Mouse (Mus musculus): ENCODE results near the gene Smchd1. TPM values are rescaled to one million over a fixed set of nuclear protein-coding genes. Genes with fewer than 3 reads are reported as not detected.

Smchd1 gene
- polyA plus RNA-seq, 1 experiment from 2014 or later = 74.4 TPM

DNA sequence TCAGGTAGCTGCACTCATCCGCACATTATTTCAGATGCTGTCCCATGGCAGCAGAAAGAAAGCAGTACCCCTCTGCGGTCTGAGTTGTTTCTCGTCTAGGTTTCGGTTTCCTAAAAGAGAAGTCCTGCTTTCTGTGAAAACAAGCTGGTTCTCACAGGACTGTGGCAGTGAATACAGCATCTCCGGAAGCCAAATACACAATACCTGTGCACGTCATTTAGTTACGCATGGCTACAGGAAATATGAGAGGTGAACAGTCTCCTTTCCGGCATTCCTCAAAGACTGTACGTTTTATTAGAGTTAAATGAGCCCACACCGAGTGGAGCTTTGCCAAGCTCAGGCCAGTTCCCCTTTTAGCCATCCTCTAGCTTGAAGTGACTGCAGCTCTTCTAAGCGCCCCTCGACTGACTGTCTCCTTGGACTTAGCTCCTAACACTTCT lies 10.7 kb upstream of the Smchd1 start:
- ATAC-seq (ENCODE audit: low read depth) (peak; percentile 62), DNase-seq (ENCODE audit: low spot score) (peak; percentile 25)
- 43% methylated on average over 12 of the region's 12 CpGs for WGBS
- peak overlapping the region; percentile 57 for H3K27ac ChIP-seq (replicated peaks; ENCODE audit: low read depth, low read length)
- peaks cover 7% of the 10 kb centered on the region; the same call in 1 of the 2 replicates for H3K4me1 ChIP-seq (ENCODE audit: control insufficient read depth, insufficient read depth, low read length)
- no peaks in the 10 kb centered on the region for H3K9me3 ChIP-seq (ENCODE audit: control insufficient read depth, low read length)
- H3K4me3 ChIP-seq (ENCODE audit: low read depth, low read length) = peak overlapping the region; percentile 0; the same call in 1 of the 2 replicates
- no peaks in the 10 kb centered on the region for H3K36me3 ChIP-seq (ENCODE audit: control insufficient read depth, insufficient read depth, low read length)
- H3K4me2 ChIP-seq (ENCODE audit: low read depth, low read length) = peak overlapping the region; percentile 29
- no peaks in the 10 kb centered on the region for H3K27me3 ChIP-seq (replicated peaks; ENCODE audit: control insufficient read depth, insufficient read depth, low read length)
- peak overlapping the region; percentile 1; the same call in 1 of the 2 replicates for H3K9ac ChIP-seq (ENCODE audit: low read depth, low read length)

GRCm38 (mm10) chr17:71484711-71485110 lies 9.6 kb upstream of the Smchd1 start:
- H3K4me1 ChIP-seq (ENCODE audit: control insufficient read depth, insufficient read depth, low read length) = peaks cover 7% of the 10 kb centered on the region; the same call in 1 of the 2 replicates
- no peak overlapping the region for H3K27ac ChIP-seq (replicated peaks; ENCODE audit: low read depth, low read length)
- WGBS = 88% methylated on average over 5 of the region's 5 CpGs
- H3K36me3 ChIP-seq (ENCODE audit: control insufficient read depth, insufficient read depth, low read length) = no peaks in the 10 kb centered on the region
- ATAC-seq (ENCODE audit: low read depth) = no peak
- no peak overlapping the region for H3K9ac ChIP-seq (ENCODE audit: low read depth, low read length)
- no peaks in the 10 kb centered on the region for H3K27me3 ChIP-seq (replicated peaks; ENCODE audit: control insufficient read depth, insufficient read depth, low read length)
- no peak overlapping the region for H3K4me3 ChIP-seq (ENCODE audit: low read depth, low read length)
- DNase-seq (ENCODE audit: low spot score) = no peak
- H3K4me2 ChIP-seq (ENCODE audit: low read depth, low read length) = no peak overlapping the region
- H3K9me3 ChIP-seq (ENCODE audit: control insufficient read depth, low read length) = no peaks in the 10 kb centered on the region

DNA sequence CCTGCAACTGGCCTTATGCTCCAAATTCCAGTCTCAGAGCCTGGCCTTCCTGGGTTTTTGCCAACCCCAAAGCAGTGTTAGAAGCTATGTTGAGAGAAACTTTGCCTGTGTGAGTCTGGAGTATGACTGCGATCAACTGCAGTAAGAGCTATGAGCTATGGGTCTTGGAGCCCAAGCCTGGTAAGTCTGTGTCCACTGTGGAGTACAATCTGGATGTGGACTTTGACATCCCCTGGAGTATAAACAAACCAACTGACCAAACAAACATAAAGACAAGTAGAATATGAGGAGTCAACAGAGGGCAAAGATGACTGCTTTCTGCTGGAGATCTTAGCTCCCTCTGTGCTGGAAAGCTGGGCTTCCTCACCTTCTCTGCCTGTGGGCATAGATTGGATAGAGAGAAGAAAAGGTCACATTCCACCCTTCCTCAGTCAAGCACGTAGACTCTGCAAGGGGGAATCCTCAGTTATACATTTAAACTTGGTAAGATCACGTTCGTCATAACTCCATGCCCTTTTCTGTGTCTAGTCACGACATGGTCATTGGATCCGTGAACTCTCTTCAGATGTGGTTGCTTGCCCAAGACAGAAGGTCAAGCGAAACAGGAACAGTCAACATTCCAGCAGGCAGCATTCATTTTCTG lies 8.4 kb upstream of the Smchd1 start:
- no peaks in the 10 kb centered on the region for H3K36me3 ChIP-seq (ENCODE audit: control insufficient read depth, insufficient read depth, low read length)
- peaks cover 7% of the 10 kb centered on the region; the same call in 1 of the 2 replicates for H3K4me1 ChIP-seq (ENCODE audit: control insufficient read depth, insufficient read depth, low read length)
- no peaks in the 10 kb centered on the region for H3K9me3 ChIP-seq (ENCODE audit: control insufficient read depth, low read length)
- no peak for DNase-seq (ENCODE audit: low spot score)
- no peak overlapping the region for H3K4me2 ChIP-seq (ENCODE audit: low read depth, low read length)
- no peak overlapping the region for H3K27ac ChIP-seq (replicated peaks; ENCODE audit: low read depth, low read length)
- H3K9ac ChIP-seq (ENCODE audit: low read depth, low read length) = no peak overlapping the region
- no peak overlapping the region for H3K4me3 ChIP-seq (ENCODE audit: low read depth, low read length)
- 84% methylated on average over 7 of the region's 7 CpGs for WGBS
- ATAC-seq (ENCODE audit: low read depth) = no peak
- H3K27me3 ChIP-seq (replicated peaks; ENCODE audit: control insufficient read depth, insufficient read depth, low read length) = no peaks in the 10 kb centered on the region

- Histone ChIP-seq H3K9me3 (ENCODE audit: control insufficient read depth, low read length) (no peaks in the 10 kb centered on the region), H3K27ac (replicated peaks; ENCODE audit: low read depth, low read length) (no peak overlapping the region), H3K27me3 (replicated peaks; ENCODE audit: control insufficient read depth, insufficient read depth, low read length) (no peaks in the 10 kb centered on the region), H3K4me1 (ENCODE audit: control insufficient read depth, insufficient read depth, low read length) (no peaks in the 10 kb centered on the region), H3K9ac (ENCODE audit: low read depth, low read length) (no peak overlapping the region), H3K36me3 (ENCODE audit: control insufficient read depth, insufficient read depth, low read length) (no peaks in the 10 kb centered on the region), H3K4me3 (ENCODE audit: low read depth, low read length) (no peak overlapping the region), H3K4me2 (ENCODE audit: low read depth, low read length) (no peak overlapping the region)
- WGBS = 57% methylated on average over 5 of the region's 5 CpGs
- ATAC-seq (ENCODE audit: low read depth) (no peak), DNase-seq (ENCODE audit: low spot score) (no peak)
Measured at GRCm38 (mm10) chr17:71479381-71479901, 4.3 kb upstream of the Smchd1 start.

GRCm38 (mm10) chr17:71477481-71477880 lies 2.3 kb upstream of the Smchd1 start:
- no peak overlapping the region for H3K4me2 ChIP-seq (ENCODE audit: low read depth, low read length)
- no peak overlapping the region for H3K9ac ChIP-seq (ENCODE audit: low read depth, low read length)
- 97% methylated on average over 8 of the region's 8 CpGs for WGBS
- H3K27me3 ChIP-seq (replicated peaks; ENCODE audit: control insufficient read depth, insufficient read depth, low read length) = no peaks in the 10 kb centered on the region
- DNase-seq (ENCODE audit: low spot score) = no peak
- peaks cover 3% of the 10 kb centered on the region; the same call in 1 of the 2 replicates for H3K4me1 ChIP-seq (ENCODE audit: control insufficient read depth, insufficient read depth, low read length)
- no peaks in the 10 kb centered on the region for H3K36me3 ChIP-seq (ENCODE audit: control insufficient read depth, insufficient read depth, low read length)
- no peak overlapping the region for H3K27ac ChIP-seq (replicated peaks; ENCODE audit: low read depth, low read length)
- no peak overlapping the region for H3K4me3 ChIP-seq (ENCODE audit: low read depth, low read length)
- no peaks in the 10 kb centered on the region for H3K9me3 ChIP-seq (ENCODE audit: control insufficient read depth, low read length)
- no peak for ATAC-seq (ENCODE audit: low read depth)

- ATAC-seq (ENCODE audit: low read depth) (no peak), DNase-seq (ENCODE audit: low spot score) (no peak)
- H3K27me3 ChIP-seq (replicated peaks; ENCODE audit: control insufficient read depth, insufficient read depth, low read length) = no peaks in the 10 kb centered on the region
- no peak overlapping the region; the same call in 1 of the 2 replicates for H3K27ac ChIP-seq (replicated peaks; ENCODE audit: low read depth, low read length)
- H3K4me3 ChIP-seq (ENCODE audit: low read depth, low read length) = peak overlapping the region; percentile 62
- 76% methylated on average over 7 of the region's 7 CpGs for WGBS
- no peaks in the 10 kb centered on the region for H3K36me3 ChIP-seq (ENCODE audit: control insufficient read depth, insufficient read depth, low read length)
- peaks cover 3% of the 10 kb centered on the region; the same call in 1 of the 2 replicates for H3K4me1 ChIP-seq (ENCODE audit: control insufficient read depth, insufficient read depth, low read length)
- H3K9me3 ChIP-seq (ENCODE audit: control insufficient read depth, low read length) = no peaks in the 10 kb centered on the region
- peak overlapping the region; percentile 80 for H3K4me2 ChIP-seq (ENCODE audit: low read depth, low read length)
- H3K9ac ChIP-seq (ENCODE audit: low read depth, low read length) = peak overlapping the region; percentile 98
Measured at GRCm38 (mm10) chr17:71476346-71477020, 1.3 kb upstream of the Smchd1 start.

DNA sequence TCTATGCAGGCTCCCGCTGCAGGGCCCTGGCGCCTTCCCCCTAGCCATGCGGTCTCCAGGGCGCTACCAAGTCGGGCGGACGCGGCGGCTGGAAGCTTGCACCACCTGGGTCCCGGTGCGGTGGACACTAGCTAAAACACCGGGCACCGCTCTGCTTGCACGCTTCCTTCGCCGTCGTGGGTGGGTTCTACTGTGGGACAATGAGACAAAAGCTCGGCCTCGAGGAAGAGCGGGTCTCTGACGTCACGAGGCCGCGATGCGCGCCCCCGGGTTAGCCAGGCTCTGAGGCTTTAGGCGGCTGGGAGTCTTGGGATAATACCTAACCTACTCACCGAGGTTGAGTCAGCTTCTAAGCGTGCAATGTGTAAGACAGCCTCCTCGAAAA lies 554 bp upstream of the Smchd1 start:
- Histone ChIP-seq H3K27me3 (replicated peaks; ENCODE audit: control insufficient read depth, insufficient read depth, low read length) (no peaks in the 10 kb centered on the region), H3K9ac (ENCODE audit: low read depth, low read length) (peak overlapping the region; percentile 98), H3K27ac (replicated peaks; ENCODE audit: low read depth, low read length) (peak overlapping the region; percentile 99), H3K9me3 (ENCODE audit: control insufficient read depth, low read length) (no peaks in the 10 kb centered on the region), H3K4me3 (ENCODE audit: low read depth, low read length) (peak overlapping the region; percentile 62), H3K36me3 (ENCODE audit: control insufficient read depth, insufficient read depth, low read length) (no peaks in the 10 kb centered on the region), H3K4me1 (ENCODE audit: control insufficient read depth, insufficient read depth, low read length) (peaks cover 3% of the 10 kb centered on the region; the same call in 1 of the 2 replicates), H3K4me2 (ENCODE audit: low read depth, low read length) (peak overlapping the region; percentile 80)
- ATAC-seq (ENCODE audit: low read depth) = peak; percentile 78
- 1% methylated on average over 19 of the region's 31 CpGs for WGBS
- DNase-seq (ENCODE audit: low spot score) = peak; percentile 84

GRCm38 (mm10) chr17:71474128-71474527 lies 1.0 kb downstream of the Smchd1 start:
- H3K36me3 ChIP-seq (ENCODE audit: control insufficient read depth, insufficient read depth, low read length) = no peaks in the 10 kb centered on the region
- peak overlapping the region; percentile 62 for H3K4me3 ChIP-seq (ENCODE audit: low read depth, low read length)
- DNase-seq (ENCODE audit: low spot score) (no peak), ATAC-seq (ENCODE audit: low read depth) (no peak)
- peak overlapping the region; percentile 80 for H3K4me2 ChIP-seq (ENCODE audit: low read depth, low read length)
- H3K9ac ChIP-seq (ENCODE audit: low read depth, low read length) = peak overlapping the region; percentile 98
- peak overlapping the region; percentile 99; the same call in 1 of the 2 replicates for H3K27ac ChIP-seq (replicated peaks; ENCODE audit: low read depth, low read length)
- H3K4me1 ChIP-seq (ENCODE audit: control insufficient read depth, insufficient read depth, low read length) = peaks cover 3% of the 10 kb centered on the region; the same call in 1 of the 2 replicates
- no peaks in the 10 kb centered on the region for H3K27me3 ChIP-seq (replicated peaks; ENCODE audit: control insufficient read depth, insufficient read depth, low read length)
- 15% methylated on average over 8 of the region's 8 CpGs for WGBS
- H3K9me3 ChIP-seq (ENCODE audit: control insufficient read depth, low read length) = no peaks in the 10 kb centered on the region

All from embryonic facial prominence, embryonic 14.5 days (tissue).